Mouse (Mus musculus) ES-E14 (cell line): ENCODE results near the gene Bri3bp. TPM values are rescaled to one million over a fixed set of nuclear protein-coding genes. Genes with fewer than 3 reads are reported as not detected.

Experiments used
- DNase-seq: peaks from one replicate; pipeline ENCODE4 v3.0.0-alpha.2; 2013; ENCODE audit warnings: low read depth, low spot score
- H3K27ac ChIP-seq: 2 replicates; pipeline ENCODE4 v1.5.1; 2012; ENCODE audit warnings: low read depth, mild to moderate bottlenecking, low read length, moderate library complexity, mixed read lengths; ENCODE audit not compliant: poor library complexity, insufficient read depth, severe bottlenecking
- H3K36me3 ChIP-seq: 2 replicates; pipeline ENCODE4 v1.6.1; 2012; ENCODE audit warnings: mild to moderate bottlenecking, low read length, moderate library complexity, mixed read lengths; ENCODE audit not compliant: control insufficient read depth, poor library complexity, insufficient read depth, severe bottlenecking
- H3K4me1 ChIP-seq, 2 experiments: fragments of 150-350 bp in 1 of 2; sonication (generic) in 1 of 2; 2 replicates each; pipeline ENCODE4 v1.6.1; 2012; ENCODE audit warnings: low read length in 2 of 2, mild to moderate bottlenecking in 1 of 2, mixed read lengths in 1 of 2; ENCODE audit not compliant: control insufficient read depth in 2 of 2, insufficient read depth in 2 of 2, poor library complexity in 1 of 2
- H3K4me3 ChIP-seq, 2 experiments: fragments of 150-350 bp in 1 of 2; sonication (generic) in 1 of 2; 2 replicates each; pipeline ENCODE4 v1.5.1; 2012; ENCODE audit warnings: low read length in 2 of 2, low read depth in 1 of 2, mild to moderate bottlenecking in 1 of 2, mixed read lengths in 1 of 2; ENCODE audit not compliant: insufficient read depth in 1 of 2, poor library complexity in 1 of 2, severe bottlenecking in 1 of 2
- H3K9ac ChIP-seq: 2 replicates; pipeline ENCODE4 v1.6.1; 2012; ENCODE audit warnings: low read depth, mild to moderate bottlenecking, low read length, mixed read lengths; ENCODE audit not compliant: poor library complexity, insufficient read depth, severe bottlenecking
- H3K9me3 ChIP-seq: fragments of 150-350 bp; sonication (generic); 2 replicates; pipeline ENCODE4 v1.6.1; 2012; ENCODE audit warnings: low read depth, mild to moderate bottlenecking, low read length; ENCODE audit not compliant: control insufficient read depth, insufficient read depth
- CHD2 ChIP-seq: IDR thresholded peaks from 2 replicates; pipeline ENCODE4 v1.6.1; 2014; ENCODE audit warnings: mild to moderate bottlenecking, low read depth, low read length, inconsistent platforms
- HCFC1 ChIP-seq: IDR thresholded peaks from 2 replicates; pipeline ENCODE4 v1.6.1; 2012; ENCODE audit warnings: low read length, inconsistent platforms, borderline replicate concordance; ENCODE audit not compliant: insufficient read depth
- MAFK ChIP-seq: IDR thresholded peaks from 2 replicates; pipeline ENCODE4 v1.6.1; 2014; ENCODE audit warnings: mild to moderate bottlenecking, low read depth, low read length, inconsistent platforms; ENCODE audit not compliant: insufficient read depth
- ZC3H11A ChIP-seq: IDR thresholded peaks from 2 replicates; pipeline ENCODE4 v1.6.1; 2012; ENCODE audit warnings: low read depth, mild to moderate bottlenecking, inconsistent platforms, low read length, borderline replicate concordance
- ZNF384 ChIP-seq: IDR thresholded peaks from 2 replicates; pipeline ENCODE4 v1.6.1; 2012; ENCODE audit warnings: low read depth, low read length, inconsistent platforms
- in situ Hi-C, 2 experiments: fragments of 600-800 bp; cut with MboI; formaldehyde crosslinking; loops; one replicate each; pipeline ENCODE4 v1.15.1; 2025; ENCODE audit warnings: low sequenced_read_pairs in 2 of 2, inconsistent platforms in 1 of 2; ENCODE audit not compliant: unreplicated experiment in 2 of 2
- total RNA-seq: library from RNA; depleted of rRNA; stranded (reverse); fragments of 300-350 nt; gene quantifications from 2 replicates; pipeline ENCODE4 v1.2.3, GENCODE M21; 2012

Bri3bp gene
- total RNA-seq, 1 experiment, result 52.7 TPM

- no peak overlapping the region for H3K27ac ChIP-seq
Measured at GRCm38 (mm10) chr5:125475030-125475429, 33.7 kb downstream of the Bri3bp start.

GRCm38 (mm10) chr5:125475601-125476285 lies 34.4 kb downstream of the Bri3bp start, which contains the start of gene Aacs:
Gene Aacs (plus strand): TSS chr5:125475814.
- Histone ChIP-seq H3K4me1 (peaks cover 1 to 8% of the 10 kb centered on the region in 2 experiments; a peak in 2 of 4 replicates), H3K36me3 (no peaks in the 10 kb centered on the region), H3K9me3 (no peaks in the 10 kb centered on the region), H3K27ac (no peak within 1 kb of the TSS), H3K4me3 (peak within 1 kb of the TSS; percentile 77), H3K9ac (peak within 1 kb of the TSS; percentile 73)
- in situ Hi-C loops, result no loop called here
- TF ChIP-seq MAFK (no peak), ZC3H11A (no peak), CHD2 (peak; percentile 81), ZNF384 (no peak), HCFC1 (peak; percentile 51; the same call in 1 of the 2 replicates)
- peak; percentile 87 for DNase-seq

More at GRCm38 (mm10) chr5:125475030-125475429, 33.7 kb downstream of the Bri3bp start:
- Histone ChIP-seq H3K4me1 (peaks cover 1 to 8% of the 10 kb centered on the region in 2 experiments; a peak in 2 of 4 replicates), H3K4me3 (peak overlapping the region; percentile 63 to 77; a peak in 3 of 4 replicates), H3K36me3 (no peaks in the 10 kb centered on the region), H3K9me3 (no peaks in the 10 kb centered on the region), H3K9ac (no peak overlapping the region)
- no peak for DNase-seq
- TF ChIP-seq ZC3H11A (no peak), HCFC1 (no peak), CHD2 (no peak), ZNF384 (no peak), MAFK (no peak)
- in situ Hi-C loops, result no loop called here

- H3K4me1 ChIP-seq, result peaks cover 1 to 10% of the 10 kb centered on the region in 2 experiments; a peak in 2 of 4 replicates
Measured at GRCm38 (mm10) chr5:125476286-125476625, 34.9 kb downstream of the Bri3bp start.

GRCm38 (mm10) chr5:125476799-125477198 lies 35.4 kb downstream of the Bri3bp start:
- no peak overlapping the region for H3K27ac ChIP-seq
- peaks cover 1 to 10% of the 10 kb centered on the region in 2 experiments; a peak in 2 of 4 replicates for H3K4me1 ChIP-seq
- no peak overlapping the region for H3K9ac ChIP-seq
- H3K9me3 ChIP-seq, result no peaks in the 10 kb centered on the region
- in situ Hi-C loops, result no loop called here
- DNase-seq, result no peak
- TF ChIP-seq MAFK, result no peak
- no peak for TF ChIP-seq ZC3H11A
- TF ChIP-seq ZNF384, result no peak
- no peak for TF ChIP-seq HCFC1
- TF ChIP-seq CHD2, result no peak
- peak overlapping the region in 1 of 2 experiments; percentile 77; a peak in 2 of 4 replicates for H3K4me3 ChIP-seq
- no peaks in the 10 kb centered on the region for H3K36me3 ChIP-seq

More at GRCm38 (mm10) chr5:125476286-125476625, 34.9 kb downstream of the Bri3bp start:
- Histone ChIP-seq H3K9ac (peak overlapping the region; percentile 73), H3K4me3 (peak overlapping the region; percentile 77), H3K36me3 (no peaks in the 10 kb centered on the region), H3K27ac (no peak overlapping the region), H3K9me3 (no peaks in the 10 kb centered on the region)
- no peak for DNase-seq
- in situ Hi-C loops, result no loop called here
- TF ChIP-seq ZC3H11A (no peak), HCFC1 (no peak), CHD2 (no peak), ZNF384 (no peak), MAFK (no peak)
